Mouse (Mus musculus) v-Abl transformed pro-B cells (cell line): ENCODE results near the gene Nab1.
"Not testable (repeated sequence)": the region's sequence is repeated elsewhere in the genome, so short reads cannot be mapped to it uniquely, and the experiment has no call there.

Experiments used
- in situ Hi-C, 2 experiments: fragments of 400-800 bp; cut with MboI; formaldehyde crosslinking; loops; one replicate each; pipeline ENCODE4 v1.15.1; 2025; ENCODE audit not compliant: unreplicated experiment in 2 of 2

Nab1 gene

GRCm38 (mm10) chr1:52500314-52500981 lies at the start of gene Nab1:
Gene Nab1, minus strand, starts transcription at chr1:52500679.
- in situ Hi-C loops: no loop called here

GRCm38 (mm10) chr1:52547451-52547850 lies 47.0 kb upstream of the Nab1 start:
- in situ Hi-C loops: no loop called here

DNA sequence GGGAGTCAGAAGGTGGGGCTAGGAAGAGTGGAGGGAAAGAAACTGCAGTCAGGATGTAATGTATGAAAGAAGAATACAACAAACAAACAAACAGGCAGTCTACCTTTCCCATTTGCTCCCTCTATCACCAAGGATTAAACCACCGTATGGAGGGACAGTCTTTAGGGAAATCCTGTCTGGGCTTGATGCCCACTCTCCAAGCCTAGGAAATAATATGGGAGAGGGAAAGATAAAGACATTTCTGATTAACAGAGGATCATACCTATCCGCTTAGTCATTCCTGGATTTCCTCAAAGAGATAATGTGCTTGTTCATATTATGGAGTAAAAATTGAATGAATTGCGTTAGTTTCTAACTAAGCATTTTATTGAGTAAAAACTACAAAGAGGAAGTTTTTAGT lies 46.3 kb upstream of the Nab1 start:
- in situ Hi-C loops: no loop called here

- in situ Hi-C loops: not testable (repeated sequence)
These were observed 39.6 kb upstream of the Nab1 start for GRCm38 (mm10) chr1:52540124-52540523.

- in situ Hi-C loops: no loop called here
These were observed 29.5 kb upstream of the Nab1 start for GRCm38 (mm10) chr1:52529933-52530332.

DNA sequence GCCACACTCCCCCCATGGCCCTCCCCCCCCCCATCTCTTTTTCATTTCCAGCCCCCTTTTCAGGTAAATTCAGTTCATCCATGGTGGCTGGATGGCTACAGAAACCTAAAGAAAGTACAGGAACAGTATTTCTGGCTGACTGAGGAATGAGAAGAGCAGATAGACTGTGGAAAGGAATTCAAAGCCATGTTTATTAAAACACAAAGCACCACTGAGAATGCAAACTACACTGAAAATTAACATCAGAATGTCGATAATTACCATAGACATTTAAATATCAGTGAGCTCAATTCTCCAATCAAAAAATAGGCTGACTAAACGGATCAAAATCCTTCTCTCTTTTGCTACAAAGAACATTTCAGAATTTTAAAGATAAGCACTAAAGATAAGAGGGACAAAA lies 27.2 kb upstream of the Nab1 start:
- in situ Hi-C loops: no loop called here

DNA sequence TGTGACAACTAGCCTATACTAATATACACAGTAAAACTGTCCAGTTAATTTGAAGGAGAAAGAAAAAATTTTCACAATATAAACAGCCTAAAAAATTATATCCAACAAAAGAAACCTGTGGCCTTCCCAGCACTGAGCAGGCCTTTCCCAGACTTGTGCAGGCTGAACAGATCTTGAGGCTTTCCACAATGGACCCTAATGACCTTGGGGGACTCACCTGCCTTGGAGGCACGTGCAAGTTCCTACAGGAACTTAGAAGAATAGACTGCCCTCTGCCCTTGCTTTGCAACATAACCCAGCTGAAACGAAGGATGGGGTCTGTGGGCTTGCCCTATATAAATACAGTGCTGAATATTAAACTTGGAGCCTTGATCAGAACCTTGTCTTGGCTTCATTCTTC lies 26.8 kb upstream of the Nab1 start:
- in situ Hi-C loops: no loop called here

DNA sequence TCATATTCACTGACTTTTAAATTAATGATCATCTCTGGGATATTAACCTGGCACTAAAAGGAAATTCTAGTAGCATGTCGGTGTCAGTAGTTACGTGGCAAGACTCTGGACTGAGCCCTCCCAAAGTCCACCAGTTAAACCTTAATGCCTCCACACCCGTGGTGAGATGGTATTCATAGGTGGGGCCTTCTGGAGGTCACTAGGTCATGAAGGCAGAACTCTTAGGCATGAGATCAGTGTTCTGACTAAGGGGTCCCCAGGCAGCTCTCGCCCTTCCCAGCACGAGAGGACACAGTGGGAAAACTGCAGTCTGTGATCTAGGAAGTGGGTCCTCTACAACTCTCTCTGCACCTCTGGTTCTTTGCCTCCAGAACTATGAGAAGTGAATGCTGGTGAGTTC lies 24.2 kb upstream of the Nab1 start:
- in situ Hi-C loops: no loop called here

DNA sequence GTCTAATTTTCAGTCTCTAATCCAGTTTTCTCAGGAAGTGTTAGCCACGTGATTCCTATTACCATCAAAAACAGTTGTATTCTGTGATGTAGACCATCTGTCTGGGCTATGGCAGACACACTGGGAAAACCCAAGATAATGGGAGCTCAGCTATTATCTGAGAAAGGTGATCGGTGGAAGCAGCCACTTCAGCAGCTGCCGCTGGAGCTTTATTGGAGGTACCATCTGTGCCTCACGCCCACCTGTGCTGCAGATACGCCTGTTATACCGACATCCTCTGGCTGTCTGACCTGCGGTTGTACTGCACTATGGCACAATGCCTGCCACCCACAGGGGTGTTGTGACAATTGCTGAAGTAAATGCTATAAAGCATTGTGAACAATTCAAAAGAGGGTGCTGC lies 23.7 kb upstream of the Nab1 start:
- in situ Hi-C loops: no loop called here

GRCm38 (mm10) chr1:52521436-52521993 lies 21.0 kb upstream of the Nab1 start:
- in situ Hi-C loops: no loop called here

DNA sequence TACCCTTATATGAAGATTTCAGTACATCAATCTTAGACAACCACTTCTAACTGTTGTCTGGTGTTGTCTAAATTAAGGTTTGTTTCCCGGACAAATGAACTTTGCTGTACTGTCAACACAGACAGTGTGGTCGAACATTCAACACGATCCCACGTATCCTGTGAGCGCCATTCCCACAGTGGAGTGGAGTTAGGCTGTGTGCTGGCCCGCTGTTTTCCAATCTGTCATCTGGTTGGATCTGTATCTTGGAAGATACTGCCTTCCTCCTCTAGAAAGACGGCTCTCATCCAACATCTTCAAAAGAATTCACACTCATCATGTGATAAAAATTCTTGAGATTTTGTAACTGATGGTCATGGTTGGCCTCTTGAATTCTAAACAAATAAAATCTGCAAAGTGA lies 19.7 kb upstream of the Nab1 start:
- in situ Hi-C loops: no loop called here

DNA sequence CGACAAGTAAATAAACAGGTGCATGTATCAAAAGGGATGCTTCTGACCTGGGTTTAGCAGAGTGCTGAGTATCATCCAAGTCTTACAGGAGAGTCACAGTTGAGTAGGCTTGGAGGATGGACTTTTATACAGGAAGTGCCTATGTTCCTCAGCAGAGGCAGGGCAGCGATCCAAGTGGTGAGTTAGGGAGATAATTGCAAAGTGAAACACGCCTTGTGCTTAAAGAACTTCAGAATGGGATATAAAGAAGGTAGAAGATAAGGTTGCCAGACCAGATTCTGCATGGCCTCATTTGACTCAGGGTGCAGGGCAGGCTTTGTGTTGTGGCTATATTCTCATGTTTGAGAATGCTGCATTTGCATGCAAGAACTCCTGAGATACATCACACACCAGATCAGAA lies 14.8 kb upstream of the Nab1 start:
- in situ Hi-C loops: loop anchor here in 1 of 2 experiments (5.0 kb wide), 1 partner anchor 112 kb away; no protein-coding TSS in a partner anchor

GRCm38 (mm10) chr1:52511788-52512425 lies 11.4 kb upstream of the Nab1 start:
- in situ Hi-C loops: no loop called here

DNA sequence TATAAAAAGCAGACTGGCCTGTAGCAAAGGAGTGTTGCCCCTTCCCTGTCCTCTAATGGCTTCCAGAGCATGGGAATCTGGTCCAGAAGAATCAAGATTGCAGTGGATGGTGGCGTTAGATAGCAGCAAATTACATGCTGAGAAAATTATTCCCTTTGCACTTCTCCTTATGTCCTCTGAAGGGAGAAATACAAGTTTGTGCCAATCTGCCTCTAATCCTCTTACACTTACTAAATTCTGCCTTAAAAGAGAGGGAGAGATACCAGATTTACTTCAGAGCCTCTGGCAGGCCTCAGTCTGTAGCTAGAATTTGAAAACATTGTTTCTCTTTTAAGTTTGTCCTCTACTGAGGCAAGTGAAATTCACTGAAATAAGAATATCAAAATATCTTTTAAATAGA lies 5.7 kb upstream of the Nab1 start:
- in situ Hi-C loops: no loop called here

- in situ Hi-C loops: no loop called here
These were observed 1.8 kb upstream of the Nab1 start for GRCm38 (mm10) chr1:52502296-52502695.

GRCm38 (mm10) chr1:52501688-52502133 lies 1.2 kb upstream of the Nab1 start:
- in situ Hi-C loops: no loop called here

DNA sequence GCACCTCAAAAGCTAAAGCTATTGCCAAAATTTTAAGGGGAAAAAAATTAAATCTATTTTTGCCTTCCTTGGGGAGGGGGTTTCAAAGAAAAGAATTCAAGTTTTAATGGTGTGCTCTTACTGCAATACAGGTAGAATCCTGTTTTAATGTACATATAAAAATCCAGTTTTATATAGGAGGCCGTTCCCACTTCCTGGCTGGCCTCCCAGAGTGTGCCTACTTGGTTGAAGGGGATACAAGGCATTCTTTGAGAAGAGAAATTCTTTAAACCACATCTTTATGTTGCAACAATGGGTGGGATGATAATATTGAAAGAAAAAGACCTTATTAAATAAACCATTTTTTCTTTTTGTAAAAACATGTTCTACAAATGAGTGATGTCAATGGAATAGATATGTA lies 611 bp upstream of the Nab1 start:
- in situ Hi-C loops: no loop called here

DNA sequence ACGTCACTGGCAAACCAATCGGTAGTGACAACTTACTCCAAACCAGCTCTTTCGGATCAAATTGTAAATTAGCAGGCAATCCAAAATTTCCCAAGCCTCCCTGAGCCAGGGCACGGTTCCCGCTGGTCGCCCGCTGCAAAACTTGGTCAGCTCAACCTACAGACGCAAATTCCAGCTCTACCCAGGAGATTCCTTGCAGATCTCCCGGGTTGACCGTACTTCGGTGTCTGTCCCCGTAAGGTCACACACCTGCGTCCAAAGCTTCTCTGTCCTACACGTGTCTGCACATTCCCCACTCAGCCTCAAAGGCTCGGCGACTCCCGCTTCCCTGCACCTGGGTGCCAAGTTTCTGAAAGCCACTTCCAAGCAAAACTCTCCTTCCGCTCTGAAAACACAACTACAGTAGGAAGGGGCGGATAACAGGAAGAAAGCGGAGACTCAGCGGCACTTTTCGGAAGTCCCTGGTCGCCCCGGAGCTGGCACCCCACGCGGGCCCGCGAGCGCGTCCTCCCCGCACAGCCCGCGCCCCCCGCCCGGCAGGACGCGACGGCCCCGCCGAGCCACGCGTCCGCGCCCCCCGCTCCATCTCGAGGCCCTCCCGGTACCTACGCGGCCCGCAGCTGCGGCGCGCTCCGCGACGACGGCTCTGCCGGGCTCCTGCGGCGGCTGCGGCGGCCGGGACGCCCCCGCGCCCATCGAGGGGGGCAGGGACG lies 722 bp downstream of the Nab1 start:
- in situ Hi-C loops: loop anchor here in 1 of 2 experiments (10.0 kb wide), 1 partner anchor 125 kb away; no protein-coding TSS in a partner anchor

DNA sequence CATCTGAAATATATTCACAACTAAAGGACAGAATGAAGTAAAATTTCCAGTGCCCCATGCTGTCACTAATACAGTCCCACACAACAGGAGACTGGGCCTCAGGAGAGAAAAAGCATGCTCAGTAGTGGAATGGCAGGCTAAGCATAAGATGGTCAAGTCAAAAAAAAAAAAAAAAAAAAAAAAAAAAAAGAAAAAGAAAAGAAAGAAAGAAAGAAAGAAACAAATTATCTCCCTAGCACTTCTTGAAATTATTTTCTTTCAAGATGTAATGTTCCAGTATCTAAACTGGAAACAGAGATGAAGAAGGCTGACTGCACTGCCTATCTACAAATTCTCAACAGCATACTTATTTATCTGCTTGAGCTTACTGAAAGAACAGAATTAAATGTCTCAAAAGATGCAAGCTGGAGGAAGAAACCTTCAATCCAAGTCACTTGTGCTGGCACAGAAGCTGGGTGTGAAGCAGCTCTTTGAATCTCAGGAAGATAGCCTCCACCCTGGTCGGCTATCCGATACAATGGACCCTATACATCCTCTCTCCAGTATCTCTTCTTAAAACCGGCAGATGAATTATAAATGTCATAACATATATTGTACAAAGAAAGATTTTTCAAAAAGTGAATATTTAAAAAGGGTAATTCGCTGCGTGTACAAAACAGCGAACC lies 1.6 kb downstream of the Nab1 start:
- in situ Hi-C loops: loop anchor here in 1 of 2 experiments (10.0 kb wide), 1 partner anchor 126 kb away; no protein-coding TSS in a partner anchor

DNA sequence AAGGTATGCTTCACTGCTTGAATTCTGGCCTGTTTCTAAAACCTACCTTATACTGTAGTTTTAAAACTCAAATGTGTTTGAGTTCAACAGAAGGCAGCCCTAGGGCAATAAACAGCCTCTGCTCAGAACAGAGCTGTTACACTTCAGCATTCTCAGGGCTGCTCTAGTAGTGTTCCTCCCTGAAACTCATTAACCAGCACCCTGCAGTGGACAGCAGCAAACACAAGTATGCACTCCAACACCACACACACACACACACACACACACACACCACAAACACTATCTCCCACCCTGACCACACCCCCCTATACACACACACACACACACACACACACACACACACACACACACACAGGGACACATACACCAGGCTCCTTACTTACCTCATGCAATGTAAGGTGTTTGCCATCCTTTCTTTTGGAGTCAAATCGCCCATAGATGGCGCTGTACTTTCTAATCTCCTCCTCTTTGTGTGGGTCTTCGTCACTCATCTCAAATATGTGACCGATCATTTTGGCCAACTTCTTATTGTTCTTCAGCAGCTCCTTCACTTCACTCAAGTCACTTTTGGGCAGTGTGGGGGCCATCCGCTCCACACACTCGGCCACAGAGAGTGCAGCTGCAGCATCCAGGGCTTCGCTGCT lies 10.8 kb downstream of the Nab1 start:
- in situ Hi-C loops: loop anchor here (10.0 kb wide), 1 partner anchor 135 kb away; no protein-coding TSS in a partner anchor
